Comparison of ENCODE assay signal across 10 mouse cellular contexts in the genomic region with DNA sequence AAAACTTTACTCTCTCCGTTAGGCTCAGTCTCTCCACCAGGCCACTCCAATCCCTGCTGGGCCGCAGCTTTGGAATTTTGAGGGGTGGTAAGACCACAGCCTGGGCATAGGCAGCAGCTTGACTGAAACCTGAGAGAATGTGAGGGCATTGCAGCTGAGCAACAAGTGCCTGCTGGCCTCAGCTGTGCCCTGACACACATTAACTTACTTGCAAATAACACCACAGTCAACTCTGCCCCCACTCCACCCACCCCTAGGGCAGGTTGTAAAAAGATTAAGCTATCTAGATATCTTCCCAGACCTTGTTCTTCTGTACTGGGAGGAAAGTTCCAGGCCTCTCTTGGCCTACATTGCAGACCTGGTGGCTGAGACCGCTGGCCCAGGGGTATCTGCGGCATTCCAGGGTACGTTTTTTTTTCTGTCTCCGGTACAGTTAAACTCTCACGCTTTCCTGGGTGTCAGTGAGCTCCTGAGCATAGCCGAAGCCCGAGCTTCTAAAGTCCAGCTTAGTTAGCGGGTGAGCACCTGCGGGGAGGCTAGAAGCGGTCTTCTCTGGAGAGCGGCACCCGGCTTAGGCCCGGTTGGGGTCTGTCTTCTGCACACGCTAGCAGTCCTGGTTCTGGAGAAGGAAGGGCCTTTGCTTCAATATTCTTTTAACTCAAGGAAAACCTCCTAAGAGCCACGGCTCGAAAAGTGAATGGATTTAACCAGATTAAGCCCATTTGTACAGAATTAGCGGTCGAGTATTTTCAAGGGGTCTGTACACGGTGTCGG. TPM values are rescaled to one million over a fixed set of nuclear protein-coding genes. Genes with fewer than 3 reads are reported as not detected.
DNase-seq lines count a peak whose midpoint lies in the region; ATAC-seq and TF ChIP-seq lines count a peak whose summit lies in the region.
"Had no signal": no experiment of that assay in that cellular context is flagged by ENCODE, and none has a peak within 500 bp of the region (broad histone marks: within the 10 kb centered on the region; RNA-seq: fewer than 3 reads in every experiment).

No protein-coding gene starts in this region.

- no peaks in the 10 kb centered on the region for H3K9me3 ChIP-seq in forebrain, embryonic 12.5 days
- no peaks in the 10 kb centered on the region for H3K9me3 ChIP-seq in midbrain, postnatal 0 days (ENCODE audit: low read length)

- H3K27ac ChIP-seq in cortical plate, adult 2 months (ENCODE audit: insufficient read depth, low read length) = no peak overlapping the region
- peak overlapping the region; percentile 96 for H3K27ac ChIP-seq in forebrain, embryonic 12.5 days
- H3K27ac ChIP-seq in midbrain, postnatal 0 days (ENCODE audit: low read depth, low read length) = peak overlapping the region; percentile 55; the same call in 1 of the 2 replicates
- H3K27ac ChIP-seq: macrophage had no signal

- H3K36me3 ChIP-seq in forebrain, embryonic 12.5 days (replicated peaks) = no peaks in the 10 kb centered on the region; the same call in 1 of the 2 replicates
- no peaks in the 10 kb centered on the region for H3K36me3 ChIP-seq in midbrain, postnatal 0 days (ENCODE audit: insufficient read depth, low read length)

- WGBS in forebrain, embryonic 12.5 days = 4% methylated on average over 22 of the region's 22 CpGs
- 16% methylated on average over 22 of the region's 22 CpGs for WGBS in midbrain, postnatal 0 days

- no peak for TF ChIP-seq POLR2A in cortical plate, adult 2 months (IDR thresholded peaks at IDR 0.05; ENCODE audit: extremely low read depth, insufficient read depth, low read length)

- no peak for TF ChIP-seq CTCF in cortical plate, adult 2 months (IDR thresholded peaks at IDR 0.05; ENCODE audit: extremely low read depth, insufficient read depth, low read length)
- TF ChIP-seq CTCF in midbrain, postnatal 0 days (IDR thresholded peaks at IDR 0.05) = no peak

- peaks cover 72% of the 10 kb centered on the region for H3K27me3 ChIP-seq in forebrain, embryonic 12.5 days
- peaks cover 30% of the 10 kb centered on the region for H3K27me3 ChIP-seq in midbrain, postnatal 0 days (ENCODE audit: insufficient read depth, low read length)

- peak overlapping the region; percentile 73 for H3K9ac ChIP-seq in forebrain, embryonic 12.5 days
- H3K9ac ChIP-seq in midbrain, postnatal 0 days (replicated peaks; ENCODE audit: low read length, poor library complexity, severe bottlenecking) = peak overlapping the region; percentile 30; the same call in 1 of the 2 replicates

- no peak for ATAC-seq in forebrain, embryonic 12.5 days (ENCODE audit: low FRiP score)
- ATAC-seq in midbrain, postnatal 0 days (ENCODE audit: low FRiP score) = no peak
- ATAC-seq in erythroid progenitor cell, adult 5-6 weeks (replicated peaks; ENCODE audit: low FRiP score, poor library complexity, severe bottlenecking) = no peak

- peak overlapping the region; percentile 26 for H3K4me3 ChIP-seq in cortical plate, adult 2 months (ENCODE audit: insufficient read depth, low read length)
- H3K4me3 ChIP-seq in forebrain, embryonic 12.5 days (replicated peaks) = peak overlapping the region; percentile 55
- H3K4me3 ChIP-seq in midbrain, postnatal 0 days (ENCODE audit: low read depth, low read length) = peak overlapping the region; percentile 39

- H3K4me2 ChIP-seq in forebrain, embryonic 12.5 days = peak overlapping the region; percentile 67
- peak overlapping the region; percentile 63 for H3K4me2 ChIP-seq in midbrain, postnatal 0 days (ENCODE audit: low read depth, low read length, poor library complexity, severe bottlenecking)

- peaks cover 2% of the 10 kb centered on the region; the same call in 1 of the 2 replicates for H3K4me1 ChIP-seq in cortical plate, adult 2 months (ENCODE audit: control insufficient read depth, insufficient read depth, low read length)
- H3K4me1 ChIP-seq in forebrain, embryonic 12.5 days = peaks cover 70% of the 10 kb centered on the region
- no peaks in the 10 kb centered on the region for H3K4me1 ChIP-seq in midbrain, postnatal 0 days (ENCODE audit: insufficient read depth, low read length)

- peak; percentile 48 to 61 for DNase-seq in kidney, adult 8-10 months
- no peak for DNase-seq in midbrain, postnatal 0 days (ENCODE audit: low spot score)
- no peak for DNase-seq in thymus, postnatal 4 days
- no peak for DNase-seq in thymus, postnatal 14 days
- DNase-seq: spleen, adult 18-20 months had no signal

RNA-seq across cellular contexts. Expression of gene Rfx4, which starts 1.8 kb away (rescaled TPM):
- 12.2 and 14.3 TPM in 2 replicates for polyA plus RNA-seq in cortical plate, adult 2 months (2012; rRNA removed)
- polyA plus RNA-seq in forebrain, embryonic 12.5 days (2016; fragmentation: Nextera tagmentation; extraction: Ambion mirVana) = 24.8 and 26.5 TPM in 2 replicates
- total RNA-seq in midbrain, postnatal 0 days (2014; rRNA removed) = 12.6 and 15.0 TPM in 2 replicates
- polyA plus RNA-seq in midbrain, postnatal 0 days (2015; fragmentation: Nextera tagmentation; extraction: Ambion mirVana) = 10.2 and 11.6 TPM in 2 replicates
- not detected in 2 replicates for total RNA-seq in erythroid progenitor cell, adult 5-6 weeks (2015; ENCODE audit: low replicate concordance)
- not detected in 2 replicates for total RNA-seq in erythroid progenitor cell, adult 5-6 weeks (2017; ENCODE audit: low replicate concordance)
- total RNA-seq: granulocyte monocyte progenitor cell, adult 5-6 weeks had no signal
- polyA plus RNA-seq: macrophage had no signal

Comparison
In these comparisons a context has a peak if more than half of its experiments do, and no peak if none do; other contexts are left out.
1. DNase-seq: peak in kidney, adult 8-10 months (2 of 2); none in midbrain, postnatal 0 days (single experiment), thymus, postnatal 4 days (single experiment) and thymus, postnatal 14 days (single experiment).
2. Peak in every context shown above with its lines, with median percentiles within 50 percentile points of each other: H3K4me3 ChIP-seq.